Mouse (Mus musculus): Measurements from ENCODE around the gene Olfr427. TPM values are rescaled to one million over a fixed set of nuclear protein-coding genes. Genes with fewer than 3 reads are reported as not detected.
"Not testable (repeated sequence)": the region's sequence is repeated elsewhere in the genome, so short reads cannot be mapped to it uniquely, and the experiment has no call there.

Gene Olfr427
- polyA plus RNA-seq (2012; rRNA removed) (not detected in 2 replicates), polyA plus RNA-seq (2014; fragmentation: Nextera tagmentation; extraction: Ambion mirVana) (not detected in 2 replicates)

DNA sequence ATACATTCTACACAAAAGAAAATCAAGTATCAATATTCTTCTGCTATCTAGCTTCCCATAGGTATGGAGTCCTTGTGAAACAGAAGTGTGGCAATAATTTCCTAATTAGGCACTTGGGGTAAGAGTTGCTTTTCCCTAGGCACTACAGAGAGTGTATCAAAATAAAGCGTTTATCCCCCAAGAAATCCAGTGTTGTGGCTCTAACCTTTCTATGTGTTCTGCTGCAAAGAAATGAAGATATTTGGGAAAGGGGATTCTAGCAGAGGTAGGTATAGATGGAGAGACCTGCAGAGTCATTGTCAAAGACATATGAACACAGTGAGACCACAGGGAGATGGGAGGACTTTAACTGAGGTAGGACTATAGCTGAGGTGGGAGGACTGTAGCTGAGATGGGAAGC lies at the start of gene Olfr427:
TSS of gene Olfr427 (plus strand) at position 301 of the 400 bp plus-strand sequence.
- Histone ChIP-seq H3K9ac (replicated peaks) (no peak within 1 kb of the TSS), H3K27ac (no peak within 1 kb of the TSS), H3K4me1 (replicated peaks; ENCODE audit: control insufficient read depth in 2 of 2, insufficient read depth in 2 of 2, low read length in 1 of 2) (no peaks in the 10 kb centered on the region), H3K27me3 (ENCODE audit: control insufficient read depth, insufficient read depth, low read length) (no peaks in the 10 kb centered on the region), H3K36me3 (replicated peaks; ENCODE audit: control insufficient read depth, insufficient read depth, low read depth) (no peaks in the 10 kb centered on the region), H3K4me2 (ENCODE audit: low read depth) (no peak within 1 kb of the TSS), H3K9me3 (ENCODE audit: control insufficient read depth, low read length) (no peaks in the 10 kb centered on the region), H3K4me3 (ENCODE audit: insufficient read depth in 1 of 2, low read depth in 2 of 2, low read length in 2 of 2) (no peak within 1 kb of the TSS)
- no peak for TF ChIP-seq CTCF (IDR thresholded peaks at IDR 0.05; ENCODE audit: low read depth)
- no peak for TF ChIP-seq EP300 (IDR thresholded peaks at IDR 0.05; ENCODE audit: low read depth)
- ATAC-seq (ENCODE audit: insufficient read depth), result no peak
- no peak for DNase-seq (ENCODE audit: low read depth in 3 of 3, low spot score in 3 of 3)
- 65% methylated on average over 1 of the region's 1 CpGs for WGBS (ENCODE audit: insufficient replicate concordance)

DNA sequence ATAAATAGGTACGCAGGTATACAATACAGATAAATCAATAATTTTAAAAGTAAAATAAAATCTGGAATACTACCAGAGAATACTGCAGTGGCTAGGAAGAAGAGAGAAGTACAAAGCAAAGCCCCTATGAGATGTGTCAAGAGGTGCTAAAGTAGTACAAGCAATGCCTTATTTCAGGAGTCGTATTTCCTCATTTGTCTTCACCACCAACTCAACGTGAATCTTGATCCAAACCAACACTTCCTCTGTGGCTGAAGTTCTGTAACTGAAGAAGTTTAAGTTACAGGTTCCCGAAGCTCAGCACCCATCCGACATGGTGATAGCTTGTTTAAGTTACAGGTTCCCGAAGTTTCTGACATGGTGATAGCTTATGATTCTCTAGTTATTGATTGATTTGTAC lies 48.5 kb upstream of the Olfr427 start:
- H3K27ac ChIP-seq; H3K9me3 ChIP-seq (ENCODE audit: control insufficient read depth, low read length); H3K27me3 ChIP-seq (ENCODE audit: control insufficient read depth, insufficient read depth, low read length); H3K9ac ChIP-seq (replicated peaks); H3K36me3 ChIP-seq (replicated peaks; ENCODE audit: control insufficient read depth, insufficient read depth, low read depth); ATAC-seq (ENCODE audit: insufficient read depth); H3K4me1 ChIP-seq (replicated peaks; ENCODE audit: control insufficient read depth in 2 of 2, insufficient read depth in 2 of 2, low read length in 1 of 2); H3K4me3 ChIP-seq (ENCODE audit: insufficient read depth in 1 of 2, low read depth in 2 of 2, low read length in 2 of 2); DNase-seq (ENCODE audit: low read depth in 3 of 3, low spot score in 3 of 3); H3K4me2 ChIP-seq (ENCODE audit: low read depth): not testable (repeated sequence)
- WGBS (ENCODE audit: insufficient replicate concordance), result 39% methylated on average over 6 of the region's 6 CpGs

DNA sequence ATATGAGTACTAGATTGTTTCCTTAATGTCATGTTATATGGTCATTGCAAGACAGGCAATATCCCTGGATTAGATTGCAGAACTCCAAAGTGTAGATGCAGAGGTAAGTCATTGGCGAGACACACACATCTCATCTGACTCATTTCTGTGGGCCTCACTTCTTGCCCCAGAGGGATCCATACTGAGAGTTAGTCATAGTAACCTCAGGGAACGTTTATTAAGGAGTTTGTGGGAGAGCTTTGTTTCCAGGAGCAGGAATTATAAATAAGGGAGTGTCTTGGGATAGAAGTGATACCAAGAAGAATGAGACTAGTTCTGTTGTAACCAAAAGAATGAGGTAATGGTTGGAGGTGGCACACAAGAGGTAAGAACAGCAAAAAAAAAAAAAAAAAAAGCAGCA lies 47.8 kb upstream of the Olfr427 start, which contains the start of gene Olfr432:
TSS of gene Olfr432 (plus strand) at position 313 of the 400 bp plus-strand sequence.
- TF ChIP-seq CTCF (IDR thresholded peaks at IDR 0.05; ENCODE audit: low read depth) (no peak), EP300 (IDR thresholded peaks at IDR 0.05; ENCODE audit: low read depth) (no peak)
- ATAC-seq (ENCODE audit: insufficient read depth) (no peak), DNase-seq (ENCODE audit: low read depth in 3 of 3, low spot score in 3 of 3) (no peak)
- Histone ChIP-seq H3K4me1 (replicated peaks; ENCODE audit: control insufficient read depth in 2 of 2, insufficient read depth in 2 of 2, low read length in 1 of 2) (no peaks in the 10 kb centered on the region), H3K27me3 (ENCODE audit: control insufficient read depth, insufficient read depth, low read length) (no peaks in the 10 kb centered on the region), H3K4me2 (ENCODE audit: low read depth) (no peak within 1 kb of the TSS), H3K36me3 (replicated peaks; ENCODE audit: control insufficient read depth, insufficient read depth, low read depth) (no peaks in the 10 kb centered on the region), H3K9ac (replicated peaks) (no peak within 1 kb of the TSS), H3K27ac (no peak within 1 kb of the TSS), H3K9me3 (ENCODE audit: control insufficient read depth, low read length) (no peaks in the 10 kb centered on the region), H3K4me3 (ENCODE audit: insufficient read depth in 1 of 2, low read depth in 2 of 2, low read length in 2 of 2) (no peak within 1 kb of the TSS)
- WGBS (ENCODE audit: insufficient replicate concordance), result 40% methylated on average over 2 of the region's 2 CpGs

DNA sequence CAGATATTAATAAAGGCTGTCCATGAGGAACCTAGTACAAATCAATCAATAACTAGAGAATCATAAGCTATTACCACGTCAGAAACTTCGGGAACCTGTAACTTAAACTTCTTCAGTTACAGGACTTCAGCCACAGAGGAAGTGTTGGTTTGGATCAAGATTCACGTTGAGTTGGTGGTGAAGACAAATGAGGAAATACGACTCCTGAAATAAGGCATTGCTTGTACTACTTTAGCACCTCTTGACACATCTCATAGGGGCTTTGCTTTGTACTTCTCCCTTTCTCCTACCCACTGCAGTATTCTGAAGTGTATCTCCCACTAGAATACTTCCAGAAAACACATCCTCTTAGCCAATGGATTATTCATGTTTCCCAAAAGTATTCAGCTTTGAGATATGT lies 47.3 kb upstream of the Olfr427 start:
- H3K4me3 ChIP-seq (ENCODE audit: insufficient read depth in 1 of 2, low read depth in 2 of 2, low read length in 2 of 2); H3K27me3 ChIP-seq (ENCODE audit: control insufficient read depth, insufficient read depth, low read length); DNase-seq (ENCODE audit: low read depth in 3 of 3, low spot score in 3 of 3); H3K4me2 ChIP-seq (ENCODE audit: low read depth); H3K36me3 ChIP-seq (replicated peaks; ENCODE audit: control insufficient read depth, insufficient read depth, low read depth); ATAC-seq (ENCODE audit: insufficient read depth); H3K9ac ChIP-seq (replicated peaks); H3K27ac ChIP-seq; H3K9me3 ChIP-seq (ENCODE audit: control insufficient read depth, low read length); H3K4me1 ChIP-seq (replicated peaks; ENCODE audit: control insufficient read depth in 2 of 2, insufficient read depth in 2 of 2, low read length in 1 of 2): not testable (repeated sequence)
- 5% methylated on average over 4 of the region's 4 CpGs for WGBS (ENCODE audit: insufficient replicate concordance)

DNA sequence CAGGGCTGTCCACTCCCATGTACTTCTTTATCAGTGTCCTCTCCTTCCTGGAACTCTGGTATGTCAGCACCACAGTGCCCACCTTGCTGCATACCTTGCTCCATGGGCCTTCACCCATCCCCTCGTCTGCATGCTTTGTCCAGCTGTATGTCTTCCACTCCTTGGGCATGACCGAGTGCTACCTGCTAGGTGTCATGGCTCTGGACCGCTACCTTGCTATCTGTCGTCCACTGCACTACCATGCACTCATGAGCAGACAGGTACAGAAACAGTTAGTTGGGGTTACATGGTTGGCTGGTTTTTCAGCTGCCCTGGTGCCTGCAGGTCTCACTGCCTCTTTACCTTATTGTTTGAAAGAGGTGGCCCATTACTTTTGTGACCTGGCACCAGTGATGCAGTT lies 46.2 kb upstream of the Olfr427 start:
- no peak overlapping the region for H3K27ac ChIP-seq
- no peak overlapping the region for H3K9ac ChIP-seq (replicated peaks)
- H3K36me3 ChIP-seq (replicated peaks; ENCODE audit: control insufficient read depth, insufficient read depth, low read depth), result no peaks in the 10 kb centered on the region
- WGBS (ENCODE audit: insufficient replicate concordance), result 58% methylated on average over 4 of the region's 4 CpGs
- no peaks in the 10 kb centered on the region for H3K4me1 ChIP-seq (replicated peaks; ENCODE audit: control insufficient read depth in 2 of 2, insufficient read depth in 2 of 2, low read length in 1 of 2)
- H3K27me3 ChIP-seq (ENCODE audit: control insufficient read depth, insufficient read depth, low read length), result no peaks in the 10 kb centered on the region
- H3K9me3 ChIP-seq (ENCODE audit: control insufficient read depth, low read length), result no peaks in the 10 kb centered on the region
- no peak overlapping the region for H3K4me3 ChIP-seq (ENCODE audit: insufficient read depth in 1 of 2, low read depth in 2 of 2, low read length in 2 of 2)
- ATAC-seq (ENCODE audit: insufficient read depth) (no peak), DNase-seq (ENCODE audit: low read depth in 3 of 3, low spot score in 3 of 3) (no peak)
- H3K4me2 ChIP-seq (ENCODE audit: low read depth), result no peak overlapping the region
- TF ChIP-seq EP300 (IDR thresholded peaks at IDR 0.05; ENCODE audit: low read depth) (no peak), CTCF (IDR thresholded peaks at IDR 0.05; ENCODE audit: low read depth) (no peak)

Data from liver, embryonic 14.5 days (tissue).